Mouse (Mus musculus) megakaryocyte, embryonic 14.5 days (primary cell): ENCODE data around the gene Tspo.

ENCODE experiments used
- FLI1 ChIP-seq: IDR thresholded peaks from 2 replicates; pipeline ENCODE4 v1.6.1; 2012; ENCODE audit warnings: low read length, inconsistent platforms, mixed read lengths
- GATA1 ChIP-seq: IDR thresholded peaks from 3 replicates; pipeline ENCODE4 v1.6.1; 2012; ENCODE audit warnings: mixed read lengths, low read length, inconsistent platforms, borderline replicate concordance

DNA sequence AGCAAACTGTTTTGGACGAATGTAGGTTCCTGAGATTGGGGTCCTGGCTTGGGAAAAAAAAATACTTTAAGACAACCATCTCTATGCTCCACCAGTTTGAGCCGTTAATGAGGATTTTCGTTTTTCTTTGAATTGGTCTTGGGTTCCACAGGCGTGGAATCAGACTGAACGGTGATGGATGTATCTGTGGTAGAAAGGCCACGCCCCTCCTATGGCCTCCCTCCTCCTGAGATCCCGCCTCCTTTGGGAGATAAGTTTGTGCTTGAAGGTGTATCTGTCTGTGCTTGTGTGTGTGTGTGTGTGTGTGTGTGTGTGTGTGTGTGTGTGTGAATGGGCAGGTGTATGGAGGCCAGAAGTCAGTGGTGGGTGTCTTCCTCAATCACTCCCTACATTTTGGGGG is 30.8 kb upstream of the Tspo start:
- no peak for TF ChIP-seq GATA1
- no peak for TF ChIP-seq FLI1
